Mouse (Mus musculus) cerebellum, adult 8-10 months (tissue): ENCODE measurements around the gene Angel2.

Experiments
- DNase-seq: peaks from one replicate; pipeline ENCODE4 v3.0.0; 2022

Angel2 gene

DNA sequence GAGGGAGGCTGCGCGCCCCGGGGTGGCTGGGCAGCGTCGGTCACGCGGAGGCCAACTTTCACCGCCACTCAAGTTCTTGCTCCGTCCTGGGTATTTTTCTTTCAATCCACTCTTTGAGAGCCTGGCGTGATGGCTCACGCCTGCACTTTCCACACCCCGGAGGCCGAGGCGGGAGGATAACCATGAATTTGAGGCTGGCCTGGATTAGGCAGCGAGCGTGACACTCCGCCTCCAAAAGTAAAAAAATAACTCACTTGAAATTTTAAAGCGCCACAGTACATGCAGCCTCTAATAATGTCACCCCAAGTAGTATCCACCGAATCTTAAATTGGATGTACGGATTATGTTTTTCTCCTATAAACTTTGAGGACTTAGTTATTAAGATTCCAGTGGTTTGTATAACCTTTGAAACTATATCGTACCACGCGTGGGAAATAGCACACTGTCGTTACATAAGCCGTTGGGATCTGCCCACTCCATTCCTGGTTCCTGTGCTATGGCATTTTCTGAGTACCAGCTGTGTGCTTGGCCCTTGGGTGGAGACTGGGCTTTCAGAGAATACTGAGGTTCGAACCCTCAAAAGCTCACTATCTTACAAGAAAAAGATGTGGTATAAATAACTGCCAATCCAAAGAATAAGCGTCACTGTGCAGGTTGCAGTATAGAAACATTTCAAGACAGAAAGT is 4.2 kb downstream of the Angel2 start:
- DNase-seq = peak; percentile 48

DNA sequence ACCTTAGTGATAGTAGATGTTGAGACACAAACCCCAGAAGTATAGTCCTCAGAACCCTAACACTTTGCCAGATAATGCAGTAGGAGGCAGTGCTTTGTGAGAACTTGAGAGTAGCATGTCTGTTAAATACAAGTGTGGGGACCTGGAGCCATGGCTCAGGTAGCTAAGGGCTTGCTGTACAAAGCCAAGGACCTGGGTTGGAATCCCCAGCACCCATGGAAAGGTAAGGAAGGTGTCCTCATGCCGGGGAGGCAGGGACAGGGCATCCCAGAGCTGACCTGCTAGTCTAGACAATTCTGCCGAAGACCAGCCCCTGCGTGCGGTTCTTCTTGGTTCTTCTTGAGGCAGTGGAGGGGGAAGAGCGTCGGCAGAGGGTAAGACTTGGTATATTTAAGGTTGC is 5.3 kb downstream of the Angel2 start:
- DNase-seq = no peak

DNA sequence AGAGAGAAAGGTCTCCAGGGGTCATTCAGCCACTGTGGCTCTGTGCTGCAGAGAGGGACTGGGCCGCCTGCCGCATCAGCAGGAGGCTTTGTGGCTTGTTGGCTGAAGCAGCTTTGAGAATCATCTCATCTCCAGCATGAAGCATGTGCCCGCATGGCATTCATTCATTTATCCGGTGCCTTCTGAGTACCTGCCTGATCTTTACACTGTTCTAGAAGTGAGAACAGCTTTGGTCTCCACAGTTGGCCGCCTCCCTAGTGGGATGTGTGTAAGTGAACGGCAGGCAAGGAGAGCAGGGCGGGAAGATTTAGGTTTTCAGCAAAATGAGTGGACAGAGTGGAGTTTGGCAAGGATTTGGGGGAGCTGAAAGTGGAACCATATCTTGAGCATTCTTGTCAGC is 14.9 kb downstream of the Angel2 start:
- peak; percentile 49 for DNase-seq

DNA sequence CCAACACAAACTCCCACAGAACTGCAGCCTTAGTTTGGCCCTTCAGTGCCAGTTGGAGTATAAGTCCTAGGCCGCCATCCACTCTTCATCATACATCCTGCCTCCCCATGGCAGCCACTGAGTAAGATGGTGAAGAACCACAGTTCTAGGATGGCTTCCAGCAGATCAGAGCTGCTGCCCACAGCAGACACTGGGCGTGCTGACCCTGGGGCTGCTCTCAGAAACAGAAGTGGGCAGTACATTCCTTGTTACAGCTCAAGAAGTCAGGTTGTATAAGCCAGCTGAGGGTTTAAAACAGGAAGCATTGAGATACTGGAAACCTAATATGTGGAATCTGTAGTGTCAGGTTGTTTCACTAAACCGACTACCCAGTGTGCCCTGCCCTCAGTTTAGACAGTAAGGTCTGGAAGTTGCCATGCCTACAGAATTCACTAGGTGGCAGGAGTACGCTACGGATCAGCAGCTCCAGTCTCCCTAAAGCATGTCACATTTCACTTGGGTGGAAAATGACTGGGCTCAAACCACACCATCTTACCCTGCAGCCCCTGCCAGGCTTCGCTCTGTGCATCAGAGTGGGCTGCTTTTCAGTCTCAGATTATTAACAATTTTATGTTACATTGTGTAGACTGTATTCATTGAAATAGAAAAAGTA is 19.3 kb downstream of the Angel2 start:
- DNase-seq = peak; percentile 67

DNA sequence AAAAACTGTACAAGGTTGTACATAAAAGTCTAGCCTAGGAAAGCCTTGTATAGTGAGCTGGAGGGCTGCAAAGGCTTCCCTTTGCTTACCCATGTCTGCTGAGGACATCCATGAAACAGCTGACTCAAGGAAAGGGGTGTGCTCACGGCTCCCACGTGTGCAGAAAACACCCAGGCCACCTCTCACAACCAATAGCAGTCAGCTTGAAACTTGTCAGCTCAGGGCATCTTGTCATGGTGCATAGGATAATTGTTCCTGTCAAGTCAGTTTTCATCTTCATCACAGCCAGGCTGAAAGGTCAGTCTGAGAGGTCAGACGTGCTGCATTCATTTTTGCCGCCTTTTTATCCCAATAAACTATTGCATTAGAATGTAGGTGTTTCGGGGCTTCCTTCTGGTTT is 23.1 kb downstream of the Angel2 start:
- no peak for DNase-seq

DNA sequence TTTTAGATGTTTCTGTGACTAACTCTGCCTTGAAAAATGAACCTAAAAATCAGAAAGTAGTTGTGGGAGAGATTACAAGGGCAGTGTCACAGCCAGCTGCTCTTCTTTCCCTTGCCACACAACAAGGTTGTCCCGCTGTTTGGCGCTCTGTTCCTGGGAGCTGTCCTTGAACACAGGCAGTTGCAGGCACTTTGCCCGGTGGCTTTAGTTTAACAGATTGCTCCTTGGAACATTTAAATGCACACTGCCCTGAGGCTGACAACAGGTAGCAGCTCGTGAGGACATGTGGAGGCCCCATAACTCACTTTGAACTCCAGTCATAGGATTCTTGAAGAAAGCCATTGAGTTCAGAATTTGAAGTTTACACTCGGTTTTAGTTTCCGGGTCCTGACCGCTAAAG is 23.5 kb downstream of the Angel2 start:
- DNase-seq = peak; percentile 25

DNA sequence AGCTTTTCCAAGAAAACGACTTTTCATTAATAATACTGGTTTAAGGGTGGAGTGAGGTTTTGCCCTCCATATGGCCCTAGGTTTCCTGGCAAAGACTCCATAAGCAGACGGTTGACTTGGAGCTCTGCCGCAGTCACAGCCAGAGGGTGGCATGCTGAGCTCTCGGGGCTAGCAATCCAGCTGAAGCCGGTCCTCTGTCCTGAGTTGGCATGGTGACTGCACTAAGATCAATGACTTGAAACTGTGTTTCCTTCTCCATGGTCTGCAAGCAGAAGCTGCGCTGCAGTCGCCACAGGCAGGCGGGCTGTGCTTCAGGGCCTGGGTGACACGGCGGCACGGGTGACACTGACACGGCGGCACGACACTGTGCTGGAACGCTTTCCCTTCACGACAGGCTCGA is 23.9 kb downstream of the Angel2 start:
- peak; percentile 50 for DNase-seq

DNA sequence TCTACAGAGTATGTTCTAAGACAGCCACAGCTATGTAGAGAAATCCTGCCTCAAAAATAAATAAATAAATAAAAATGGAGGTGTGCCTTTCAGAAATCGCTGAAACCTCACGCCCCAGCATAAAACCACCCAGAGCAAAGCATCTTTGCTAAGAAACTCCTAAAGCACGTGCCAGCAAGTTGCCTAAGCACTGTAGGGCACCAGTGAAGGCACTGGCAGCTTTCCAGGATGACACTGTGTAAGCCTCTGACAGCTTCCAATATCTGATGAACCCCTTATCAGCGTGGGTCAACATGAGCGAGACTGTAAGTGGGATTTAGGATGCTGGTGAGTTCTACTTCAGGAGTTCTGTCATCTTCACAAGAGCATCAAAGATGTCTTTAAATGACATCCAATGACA is 26.1 kb downstream of the Angel2 start:
- DNase-seq = no peak

DNA sequence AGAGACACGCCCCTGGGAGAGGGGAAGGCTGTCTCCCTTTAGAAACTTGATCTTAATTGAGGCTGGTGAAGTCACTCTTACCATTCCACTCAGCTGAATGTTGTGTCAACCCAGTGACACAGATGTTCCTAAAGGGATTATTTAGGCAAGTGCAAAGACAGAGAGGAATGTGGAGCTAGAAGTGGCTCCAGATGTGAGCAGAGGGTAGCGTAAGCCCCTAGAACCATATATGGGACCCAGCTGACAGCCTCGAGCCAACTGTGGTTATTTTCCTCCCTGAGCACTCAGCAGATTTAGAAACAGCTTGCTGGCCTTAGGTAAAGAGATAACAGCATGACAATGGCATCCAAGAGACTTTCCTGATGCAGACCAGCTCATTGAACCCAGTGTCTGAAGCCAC is 28.1 kb downstream of the Angel2 start:
- no peak for DNase-seq

DNA sequence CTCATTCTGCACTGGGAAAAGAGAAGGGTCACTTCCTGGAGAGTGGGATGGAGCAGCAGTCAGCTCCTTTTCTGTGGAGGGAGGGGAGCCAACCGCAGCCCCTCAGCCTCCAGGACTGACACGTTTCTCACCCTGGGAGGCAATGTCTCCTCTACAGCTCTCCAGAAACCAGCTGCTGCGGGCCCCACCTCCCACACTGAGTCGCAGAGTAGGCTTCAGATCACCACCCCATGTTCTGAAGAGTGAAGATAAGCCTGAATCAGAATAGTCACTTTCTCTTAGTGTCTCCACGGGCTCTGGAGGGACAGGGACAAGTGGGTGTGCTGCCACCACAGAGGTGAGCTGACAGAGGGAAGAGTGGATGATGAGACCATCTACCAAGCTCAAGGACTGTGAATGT is 33.9 kb downstream of the Angel2 start:
- no peak for DNase-seq

DNA sequence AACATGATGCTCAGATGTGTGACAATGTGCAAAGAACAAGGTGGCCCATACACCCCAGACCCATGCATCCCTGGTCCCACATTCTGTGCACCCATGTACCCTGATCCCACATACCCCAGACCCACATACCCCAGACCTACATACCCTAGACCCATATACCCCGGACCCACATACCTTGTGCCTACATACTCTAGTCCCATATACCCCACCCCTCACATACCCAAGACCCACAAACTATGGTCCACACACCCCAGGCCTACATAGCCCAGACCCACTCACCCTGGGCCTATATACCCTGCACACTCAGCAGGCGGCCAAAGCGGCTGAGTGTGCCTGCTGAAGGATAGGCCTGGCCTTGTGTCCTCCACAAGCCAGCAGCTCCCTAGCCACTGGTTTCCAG is 37.8 kb downstream of the Angel2 start:
- DNase-seq = no peak

DNA sequence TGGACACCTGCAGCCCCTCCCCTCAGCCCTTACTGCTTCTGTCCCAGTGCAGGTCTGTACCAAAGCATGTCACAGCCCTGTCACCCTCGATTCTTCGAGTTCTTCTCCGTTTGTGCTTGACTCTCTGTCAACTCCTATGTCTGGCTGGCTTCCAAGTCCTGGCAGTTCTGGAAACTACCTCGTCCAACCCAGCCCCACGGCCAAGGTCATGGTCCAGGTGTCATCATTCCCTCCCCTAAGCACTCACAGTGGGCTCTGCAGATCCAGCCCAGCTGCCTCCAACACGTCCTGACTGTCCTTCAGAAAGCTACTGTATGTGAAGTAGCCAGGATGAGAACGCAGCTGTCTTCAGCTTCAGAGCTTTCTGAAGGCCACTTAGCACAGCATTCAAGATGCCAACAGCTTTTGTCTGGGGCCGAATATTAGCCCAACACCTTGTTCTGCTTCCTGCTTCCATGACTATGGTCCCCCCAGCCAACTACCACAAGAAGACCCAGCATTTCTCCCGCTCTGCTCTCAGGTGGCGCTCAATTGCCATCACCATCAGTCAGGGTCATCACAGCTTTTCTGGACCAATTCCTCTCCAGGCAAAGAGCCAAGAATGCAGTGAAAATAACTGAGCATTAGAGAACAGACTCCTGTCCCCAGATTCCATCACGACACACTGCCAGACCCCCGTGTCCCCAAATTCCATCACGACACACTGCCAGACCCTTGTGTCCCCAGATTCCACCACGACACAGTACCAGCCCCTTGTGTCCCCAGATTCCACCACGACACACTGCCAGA is 40.3 kb downstream of the Angel2 start:
- DNase-seq = no peak

DNA sequence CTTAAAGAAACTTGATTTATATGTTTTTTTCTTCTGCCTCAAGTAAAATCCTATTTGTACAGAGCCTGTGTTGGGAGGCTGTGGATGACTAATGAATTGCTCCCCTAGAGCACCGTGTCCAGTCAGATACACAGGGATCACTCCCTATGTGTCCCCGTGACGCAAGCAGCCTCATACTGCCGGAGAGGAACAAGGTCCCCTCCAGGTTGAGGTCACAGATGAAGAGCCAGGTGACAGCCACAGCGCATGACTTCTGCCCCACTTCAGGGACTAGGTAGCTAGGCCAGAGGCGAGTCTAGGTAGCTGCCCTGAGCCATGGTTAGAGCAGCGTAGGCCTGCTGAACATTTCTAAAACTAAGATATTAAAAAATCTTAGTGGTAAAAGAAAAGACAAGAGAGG is 43.1 kb downstream of the Angel2 start:
- DNase-seq = no peak

DNA sequence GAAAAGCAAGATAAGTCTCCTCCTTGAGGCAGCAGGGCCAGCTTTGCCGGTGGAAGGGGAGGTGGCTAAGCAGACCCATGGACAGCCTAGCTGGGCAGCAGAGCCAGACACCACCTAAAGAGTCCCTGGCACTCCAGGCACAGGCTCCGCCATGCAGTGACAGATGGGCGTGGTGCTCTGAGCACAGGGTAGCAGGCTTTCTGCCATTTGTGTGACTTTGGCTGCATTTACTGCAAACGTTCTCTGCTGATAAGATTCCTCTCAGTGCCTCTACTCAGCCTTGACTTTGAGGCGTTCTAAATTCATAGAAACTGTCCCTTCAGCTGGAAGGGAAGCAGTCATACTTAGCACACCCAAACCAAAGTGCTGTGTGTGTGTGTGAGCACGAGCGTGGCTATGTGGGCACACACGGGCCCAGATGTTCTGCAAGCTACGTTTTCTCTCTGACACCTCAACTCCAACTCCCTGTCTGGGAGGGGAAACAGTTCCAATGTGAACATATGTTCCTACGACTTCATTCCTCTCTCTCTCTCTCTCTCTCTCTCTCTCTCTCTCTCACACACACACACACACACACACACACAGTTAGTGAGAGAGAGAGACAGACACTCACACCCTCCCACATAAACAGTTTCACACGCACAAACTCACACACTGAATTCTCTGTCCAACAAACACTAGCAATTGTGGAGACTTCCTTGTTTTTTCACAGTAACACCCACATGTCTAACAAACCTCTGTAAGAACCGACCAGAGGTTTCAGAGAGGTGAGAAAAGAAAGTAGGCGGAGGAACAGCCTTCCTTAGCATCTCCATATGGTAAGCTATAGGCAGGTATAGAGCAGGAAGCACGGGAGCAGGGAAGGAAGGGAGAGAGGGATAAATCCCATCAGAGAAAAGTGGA is 47.0 kb downstream of the Angel2 start:
- DNase-seq = no peak

DNA sequence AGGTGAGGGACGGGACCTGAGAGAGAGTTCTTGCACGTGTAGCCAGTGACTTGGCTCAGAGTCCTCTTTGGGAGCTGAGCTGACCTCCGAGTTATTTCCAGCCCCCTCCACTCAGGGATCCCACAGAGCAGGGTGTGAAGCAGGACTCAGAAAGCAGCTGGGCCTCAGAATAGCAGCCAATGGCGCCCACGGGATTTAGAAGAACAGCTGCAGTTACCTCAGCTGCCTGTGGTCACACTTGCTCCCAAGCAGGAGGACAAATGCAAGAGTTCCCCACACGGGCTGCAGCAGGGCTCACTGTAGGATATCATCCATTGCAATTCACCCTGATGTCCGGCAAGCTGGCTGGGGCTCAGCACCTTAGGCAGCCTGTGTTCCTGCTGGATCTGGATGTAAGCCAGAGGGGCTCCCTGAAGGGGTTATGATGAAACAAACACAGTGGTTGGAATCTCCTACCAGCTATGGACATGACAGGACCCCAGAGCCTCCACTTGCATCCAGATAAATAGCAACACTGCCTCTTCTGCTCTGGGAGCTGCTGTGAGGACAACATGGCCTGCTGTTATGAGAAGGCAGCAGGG is 47.8 kb downstream of the Angel2 start:
- DNase-seq = no peak

DNA sequence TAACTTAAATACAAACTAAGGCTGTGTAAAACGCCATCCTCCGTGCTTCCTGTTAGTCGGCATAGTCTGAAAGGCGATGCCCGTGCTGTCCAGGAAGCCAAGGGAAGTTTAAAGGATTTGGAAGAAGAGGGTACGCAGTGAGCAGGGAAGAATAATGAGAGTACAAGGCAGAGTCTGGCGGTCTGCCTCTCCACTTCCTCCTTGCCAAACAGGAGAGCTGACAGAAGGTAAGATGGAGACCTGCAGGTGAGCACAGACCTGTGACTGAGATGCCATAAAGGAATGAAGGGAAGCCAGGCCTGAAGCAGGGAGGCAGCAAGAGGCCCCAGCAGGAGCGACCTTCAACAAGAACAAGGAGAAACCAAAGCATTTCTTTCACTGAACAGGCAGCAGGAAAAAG is 49.3 kb downstream of the Angel2 start:
- no peak for DNase-seq

DNA sequence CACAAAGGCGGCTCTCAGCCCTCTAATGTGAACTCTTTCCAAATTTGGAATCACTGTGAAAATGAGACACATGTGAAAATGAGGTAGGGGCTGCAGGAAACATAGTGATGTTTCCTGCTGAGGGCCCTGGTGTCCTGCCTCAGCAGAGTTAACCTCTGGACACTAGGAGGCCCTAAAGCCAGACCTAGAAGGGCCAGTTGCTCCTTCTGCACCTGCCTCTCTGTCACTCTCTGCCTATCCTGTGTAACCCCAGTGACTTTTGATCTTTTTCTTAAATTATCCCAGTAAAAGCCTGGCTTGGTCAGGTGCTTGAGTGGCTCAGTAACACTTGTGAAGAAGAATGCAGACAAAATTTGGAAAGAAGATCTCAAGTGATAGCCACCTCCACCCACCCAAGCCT is 49.9 kb downstream of the Angel2 start:
- DNase-seq = no peak

DNA sequence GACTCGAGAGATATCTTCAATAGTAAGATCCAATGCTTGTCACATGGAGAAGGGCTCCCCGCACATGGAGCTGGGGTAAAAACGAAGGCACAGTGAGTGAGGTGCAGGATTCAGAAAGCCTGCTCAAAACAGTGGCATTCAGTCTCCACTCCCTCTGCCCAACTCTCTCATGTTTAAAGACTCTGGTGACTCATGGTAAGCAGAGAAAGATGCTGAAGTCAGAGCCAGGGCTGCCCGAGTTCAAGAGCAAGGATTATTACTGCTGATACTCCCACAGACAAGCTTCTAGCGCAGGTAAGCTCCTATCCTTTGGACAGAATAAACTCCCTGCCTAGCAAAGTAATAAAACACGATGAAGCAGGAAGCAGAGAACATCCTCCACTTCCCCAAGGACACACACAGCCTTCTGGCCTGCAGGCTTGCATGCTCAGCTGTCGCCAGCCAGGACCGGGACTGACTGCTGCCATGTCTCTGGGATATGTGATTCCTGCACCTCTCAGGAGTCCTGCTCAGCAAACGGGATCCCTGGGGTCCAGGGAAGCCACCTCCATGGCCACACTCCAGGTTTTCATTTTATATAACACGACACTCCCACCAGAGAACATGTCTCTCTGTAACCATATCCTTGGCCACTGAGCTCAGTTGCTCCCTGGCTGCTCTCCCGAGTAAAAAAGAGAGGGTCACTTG is 52.1 kb downstream of the Angel2 start:
- DNase-seq = no peak

DNA sequence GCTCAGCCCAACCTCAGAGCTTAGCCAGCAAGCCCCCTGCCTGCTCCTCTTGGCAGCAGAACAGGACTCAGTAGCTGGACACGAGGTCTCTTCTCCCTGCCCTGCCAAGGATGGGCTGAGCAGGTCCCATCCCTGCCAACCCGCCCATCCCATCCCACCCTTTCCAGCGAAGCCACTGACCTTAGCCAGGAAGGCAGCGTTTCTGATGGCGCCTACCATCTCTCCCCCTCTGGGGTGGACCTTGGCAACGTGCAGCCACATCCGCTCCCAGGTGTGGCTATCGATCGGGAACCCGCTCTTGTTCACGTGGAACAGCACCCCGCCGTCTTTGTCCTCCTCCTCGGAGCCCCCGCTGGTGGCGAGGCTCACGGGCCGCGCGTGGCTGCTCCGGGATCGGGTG is 53.1 kb downstream of the Angel2 start:
- no peak for DNase-seq

DNA sequence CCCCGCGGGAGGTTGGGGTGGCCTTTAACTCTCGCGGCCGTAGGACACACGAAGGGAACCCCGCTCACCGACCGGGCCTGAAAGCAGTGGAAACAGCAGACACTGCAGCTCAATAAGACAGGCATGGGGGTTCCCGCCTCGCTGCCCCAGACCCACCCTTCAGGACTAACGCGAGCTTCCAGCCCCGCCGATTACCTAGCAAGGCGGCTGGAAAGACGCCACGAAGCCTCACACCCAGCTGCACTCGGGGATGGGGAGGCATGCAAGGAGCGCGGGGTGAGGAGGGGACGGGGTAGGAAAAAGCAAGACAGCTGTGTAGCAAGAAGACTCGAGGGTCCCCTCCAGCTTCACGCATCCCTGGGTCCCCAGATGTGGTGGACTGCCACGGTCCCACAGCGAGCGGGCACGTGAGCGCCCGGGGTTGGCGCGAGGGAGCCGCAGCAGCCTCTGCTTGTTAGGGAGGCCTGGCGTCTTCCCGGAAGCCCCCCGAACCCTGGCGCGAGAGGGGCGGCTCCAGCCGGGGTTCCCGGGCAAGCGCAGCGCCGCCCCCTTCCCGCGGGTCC is 53.7 kb downstream of the Angel2 start:
- DNase-seq = no peak

DNA sequence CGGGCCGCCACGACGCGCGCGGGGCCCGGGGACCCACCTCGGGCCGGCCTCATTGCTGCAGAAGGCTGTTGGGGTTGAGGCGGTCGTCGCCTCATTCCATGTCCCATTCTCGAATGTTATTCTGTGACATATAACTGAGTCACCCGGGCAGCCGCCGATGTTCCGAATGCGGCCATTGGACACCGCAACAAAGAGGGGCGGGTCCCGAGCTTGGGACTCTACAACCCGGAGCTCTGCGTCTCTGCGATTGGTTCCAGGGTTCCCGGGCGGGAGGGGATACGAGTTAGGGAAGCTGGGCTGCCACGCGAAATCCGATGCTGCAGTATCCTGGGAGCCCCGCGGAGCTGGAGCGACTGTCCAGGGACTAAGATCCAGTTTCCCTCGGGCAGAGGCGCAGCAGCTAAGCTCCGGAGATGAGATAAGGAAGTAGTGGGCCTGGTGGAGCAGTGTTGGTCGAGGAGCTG is 54.2 kb downstream of the Angel2 start, which contains the start of gene Vash2:
Gene Vash2, minus strand, starts transcription at position 197 of the 464 bp plus-strand sequence.
- DNase-seq = peak; percentile 29

DNA sequence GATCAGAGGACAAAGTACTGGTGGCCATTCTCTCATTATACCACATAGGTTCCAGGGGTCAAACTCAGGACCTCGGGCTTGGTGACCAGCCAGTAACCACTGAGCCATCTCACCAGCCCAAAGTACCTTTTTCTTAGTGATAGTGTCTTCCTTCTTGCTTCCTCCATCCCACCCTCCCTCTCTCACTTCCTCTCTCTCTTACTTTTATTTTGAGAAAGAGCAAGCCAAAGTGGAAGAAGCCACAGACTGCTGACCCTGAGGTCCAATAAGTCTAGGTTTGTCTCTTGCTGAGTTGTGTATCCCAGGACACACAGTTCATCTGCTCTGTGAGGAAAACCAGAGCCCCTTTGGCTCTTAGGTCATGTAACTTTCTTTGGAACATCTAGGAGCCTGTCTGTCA is 55.6 kb downstream of the Angel2 start:
- no peak for DNase-seq
